8 mouse cellular contexts compared by ENCODE assay signal in the genomic region with DNA sequence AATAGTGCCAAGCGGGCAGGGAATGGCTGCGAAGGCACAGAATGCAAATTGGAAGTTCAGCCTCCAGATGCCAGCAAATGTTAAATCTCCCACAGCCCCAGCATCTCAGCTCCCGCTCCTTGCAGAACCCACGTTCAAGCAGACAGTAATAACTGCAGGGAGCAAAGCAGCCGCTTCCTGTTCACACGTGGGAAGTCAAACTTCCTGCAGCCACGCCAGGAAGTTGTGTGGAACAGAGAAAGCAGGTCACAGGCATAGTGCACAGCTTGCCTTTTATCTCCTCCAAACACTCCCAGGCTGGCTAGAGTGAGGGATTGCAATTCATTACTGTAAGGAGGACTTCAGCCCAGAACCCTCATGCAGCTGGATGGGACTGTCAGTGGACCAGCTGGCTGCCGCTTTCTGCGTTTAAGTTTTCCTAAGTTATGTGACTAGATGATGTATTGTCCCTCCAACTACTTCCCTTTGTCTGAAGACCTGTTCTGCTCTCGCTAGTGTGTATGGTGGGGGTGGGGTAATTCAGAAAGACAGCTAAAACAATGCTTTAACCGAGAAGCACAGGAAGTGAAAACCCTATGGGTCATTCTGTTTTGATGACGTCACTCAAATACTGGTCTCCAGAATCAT.
DNase-seq lines count a peak whose midpoint lies in the region; ATAC-seq and TF ChIP-seq lines count a peak whose summit lies in the region.

No protein-coding gene starts in this region.

- H3K27me3 ChIP-seq in E14TG2a.4 (ENCODE audit: insufficient read depth, low read length), result no peaks in the 10 kb centered on the region
- no peaks in the 10 kb centered on the region for H3K27me3 ChIP-seq in intestine, embryonic 14.5 days (replicated peaks; ENCODE audit: control insufficient read depth, insufficient read depth, low read length)
- H3K27me3 ChIP-seq in megakaryocyte, embryonic 14.5 days (replicated peaks), result no peaks in the 10 kb centered on the region
- H3K27me3 ChIP-seq in stomach, embryonic 16.5 days (ENCODE audit: control insufficient read depth, insufficient read depth, low read length), result no peaks in the 10 kb centered on the region

- no peaks in the 10 kb centered on the region for H3K36me3 ChIP-seq in E14TG2a.4 (ENCODE audit: insufficient read depth, low read length)
- no peaks in the 10 kb centered on the region for H3K36me3 ChIP-seq in intestine, embryonic 14.5 days (ENCODE audit: control insufficient read depth, insufficient read depth, low read length)
- no peaks in the 10 kb centered on the region for H3K36me3 ChIP-seq in megakaryocyte, embryonic 14.5 days (replicated peaks; ENCODE audit: low read length)
- no peaks in the 10 kb centered on the region for H3K36me3 ChIP-seq in stomach, embryonic 16.5 days (ENCODE audit: control insufficient read depth, insufficient read depth, low read length)

- H3K4me2 ChIP-seq in intestine, embryonic 14.5 days (ENCODE audit: low read length), result peak overlapping the region; percentile 43
- H3K4me2 ChIP-seq in stomach, embryonic 16.5 days (ENCODE audit: low read depth, low read length), result peak overlapping the region; percentile 49

- no peak for TF ChIP-seq CTCF in E14TG2a.4 (conservative IDR thresholded peaks at IDR 0.05; ENCODE audit: low read length)
- TF ChIP-seq CTCF in left cerebral cortex, adult 2 months (IDR thresholded peaks at IDR 0.05), result no peak

- H3K27ac ChIP-seq in intestine, embryonic 14.5 days (ENCODE audit: low read depth), result peak overlapping the region; percentile 75
- peak overlapping the region; percentile 28; the same call in 1 of the 2 replicates for H3K27ac ChIP-seq in left cerebral cortex, adult 2 months
- peak overlapping the region; percentile 65 for H3K27ac ChIP-seq in stomach, embryonic 16.5 days (ENCODE audit: low read length)

- H3K4me1 ChIP-seq in E14TG2a.4 (replicated peaks; ENCODE audit: low read depth, low read length), result peaks cover 13% of the 10 kb centered on the region
- no peaks in the 10 kb centered on the region; the same call in 1 of the 2 replicates for H3K4me1 ChIP-seq in intestine, embryonic 14.5 days (replicated peaks; ENCODE audit: control insufficient read depth, insufficient read depth, low read length)
- H3K4me1 ChIP-seq in megakaryocyte, embryonic 14.5 days, result peaks cover 7% of the 10 kb centered on the region
- peaks cover 6% of the 10 kb centered on the region for H3K4me1 ChIP-seq in stomach, embryonic 16.5 days (ENCODE audit: control insufficient read depth, insufficient read depth, low read length)

- no peak overlapping the region for H3K9ac ChIP-seq in intestine, embryonic 14.5 days (ENCODE audit: low read length)
- peak overlapping the region; percentile 57 for H3K9ac ChIP-seq in stomach, embryonic 16.5 days (ENCODE audit: low read length)

- peak; percentile 98 for ATAC-seq in granulocyte monocyte progenitor cell, adult 5-6 weeks (replicated peaks; ENCODE audit: poor library complexity, severe bottlenecking)
- 0 out of 2 replicates have a peak, but pooled peaks have one; percentile 50 for ATAC-seq in intestine, embryonic 14.5 days (replicated peaks; ENCODE audit: low FRiP score, low TSS enrichment, low read depth)
- ATAC-seq in stomach, embryonic 16.5 days (ENCODE audit: insufficient read depth, low FRiP score), result peak; percentile 68

- DNase-seq in adrenal gland, postnatal 36 days, result peak; percentile 5 to 19
- peak; percentile 68 for DNase-seq in intestine, embryonic 14.5 days (ENCODE audit: low spot score)
- peak; percentile 42 to 47 for DNase-seq in left cerebral cortex, adult 2 months (ENCODE audit: extremely low spot score in 1 of 2, low spot score in 2 of 2)
- DNase-seq in urinary bladder, adult 18-20 months (ENCODE audit: low spot score in 2 of 2), result no peak

- 0 out of 2 replicates have a peak overlapping the region, but pooled peaks have one; percentile 17 for H3K4me3 ChIP-seq in E14TG2a.4 (replicated peaks; ENCODE audit: low read length)
- peak overlapping the region; percentile 15; the same call in 1 of the 2 replicates for H3K4me3 ChIP-seq in intestine, embryonic 14.5 days (ENCODE audit: low read depth, low read length)
- peak overlapping the region; percentile 11; the same call in 1 of the 2 replicates for H3K4me3 ChIP-seq in left cerebral cortex, adult 2 months
- peak overlapping the region; percentile 62 for H3K4me3 ChIP-seq in megakaryocyte, embryonic 14.5 days (replicated peaks)
- peak overlapping the region; percentile 26 for H3K4me3 ChIP-seq in stomach, embryonic 16.5 days (replicated peaks; ENCODE audit: low read length)

- intact Hi-C loops in left cerebral cortex, adult 2 months (cut with DNase I), result loop anchor here (5.0 kb wide), 3 partner anchors 213 to 583 kb away; no protein-coding TSS in a partner anchor

- peaks cover 18% of the 10 kb centered on the region for H3K9me3 ChIP-seq in E14TG2a.4 (ENCODE audit: low read length)
- H3K9me3 ChIP-seq in intestine, embryonic 14.5 days (ENCODE audit: control insufficient read depth, low read length), result no peaks in the 10 kb centered on the region
- H3K9me3 ChIP-seq in megakaryocyte, embryonic 14.5 days, result no peaks in the 10 kb centered on the region
- no peaks in the 10 kb centered on the region for H3K9me3 ChIP-seq in stomach, embryonic 16.5 days (replicated peaks; ENCODE audit: control insufficient read depth, low read length)

- 12% methylated on average over 12 of the region's 12 CpGs for WGBS in intestine, embryonic 14.5 days
- WGBS in stomach, embryonic 16.5 days, result 12% methylated on average over 12 of the region's 12 CpGs

Comparison
In these comparisons a context has a peak if more than half of its experiments do, and no peak if none do; other contexts are left out.
1. H3K4me3 ChIP-seq: peak in every context shown above with its lines; median percentile 62 in megakaryocyte, embryonic 14.5 days; 26 in stomach, embryonic 16.5 days; 17 in E14TG2a.4; 15 in intestine, embryonic 14.5 days; 11 in left cerebral cortex, adult 2 months.
2. DNase-seq: peak in adrenal gland, postnatal 36 days (2 of 2), intestine, embryonic 14.5 days (single experiment) and left cerebral cortex, adult 2 months (2 of 2); none in urinary bladder, adult 18-20 months (0 of 2).
3. Peak in every context shown above with its lines, with median percentiles within 50 percentile points of each other: ATAC-seq and H3K27ac ChIP-seq.